Mouse (Mus musculus) embryonic facial prominence, embryonic 11.5 days (tissue): ENCODE results near the gene Nphs2. TPM values are rescaled to one million over a fixed set of nuclear protein-coding genes. Genes with fewer than 3 reads are reported as not detected.

Experiments
- polyA plus RNA-seq: library from polyadenylated mRNA; unstranded; fragments of >200 nt; fragmentation: Nextera tagmentation; extraction: Ambion mirVana; gene quantifications from 2 replicates; pipeline ENCODE4 v1.2.1, GENCODE M21; 2014

Gene Nphs2
- polyA plus RNA-seq, 1 experiment from 2014 or later = not detected

Other genes starting within 250 kb of the Nphs2 start
- 1.0 and 1.2 TPM in 2 replicates for gene Fam163a, start 105.7 kb upstream of the Nphs2 start, polyA plus RNA-seq
- gene Tdrd5, start 7.1 kb upstream of the Nphs2 start, polyA plus RNA-seq = 0.25 and 0.54 TPM in 2 replicates
- gene Gm2000, start 55.3 kb downstream of the Nphs2 start, polyA plus RNA-seq = 1,047 and 1,116 TPM in 2 replicates
- 0.21 TPM in 1 of 2 replicates, not detected in the other for gene Axdnd1, start 110.4 kb downstream of the Nphs2 start, polyA plus RNA-seq
- gene Soat1, start 163.6 kb downstream of the Nphs2 start, polyA plus RNA-seq = 25.3 and 31.5 TPM in 2 replicates
- 0.32 and 0.42 TPM in 2 replicates for gene Gm10031, start 213.3 kb downstream of the Nphs2 start, polyA plus RNA-seq
- 3.9 and 4.9 TPM in 2 replicates for gene Abl2, start 248.1 kb downstream of the Nphs2 start, polyA plus RNA-seq